Mouse (Mus musculus) MEL (cell line): ENCODE measurements at regions not wholly inside any gene's neighbourhood (a gene's known extent, or its start where the extent isn't known, plus 50 kb on each side); places are given as distances from the start of the nearest gene placed in this dataset.

Experiments used
- CHD2 ChIP-seq: IDR thresholded peaks from 2 replicates; pipeline ENCODE4 v1.6.1; 2011; ENCODE audit warnings: low read length, improper control_type of control experiment
- CTCF ChIP-seq, 3 experiments: IDR thresholded peaks in 2 of 3; conservative IDR thresholded peaks in 1 of 3; 2 replicates each; pipeline ENCODE4 v1.5.1; 2011 to 2012; ENCODE audit warnings: low read length in 3 of 3, low read depth in 2 of 3, mild to moderate bottlenecking in 2 of 3, improper control_type of control experiment in 1 of 3, inconsistent platforms in 1 of 3, mixed read lengths in 1 of 3, moderate library complexity in 1 of 3; ENCODE audit not compliant: control insufficient read depth in 1 of 3, insufficient read depth in 1 of 3, poor library complexity in 1 of 3, severe bottlenecking in 1 of 3
- EP300 ChIP-seq, 2 experiments: IDR thresholded peaks; 2 replicates each; pipeline ENCODE4 v1.6.1; 2011; ENCODE audit warnings: improper control_type of control experiment in 2 of 2, low read length in 2 of 2, low read depth in 1 of 2, mild to moderate bottlenecking in 1 of 2
- MAFK ChIP-seq: IDR thresholded peaks from 2 replicates; pipeline ENCODE4 v1.6.1; 2011; ENCODE audit warnings: low read depth, mild to moderate bottlenecking, low read length, improper control_type of control experiment, borderline replicate concordance
- MAZ ChIP-seq: IDR thresholded peaks from 2 replicates; pipeline ENCODE4 v1.6.1; 2012; ENCODE audit warnings: low read depth, mild to moderate bottlenecking, inconsistent platforms, low read length, improper control_type of control experiment
- POLR2A ChIP-seq, 2 experiments: IDR thresholded peaks; 2 replicates each; pipeline ENCODE4 v1.6.1; 2011 to 2012; ENCODE audit warnings: low read length in 2 of 2, mild to moderate bottlenecking in 2 of 2, control low read depth in 1 of 2, improper control_type of control experiment in 1 of 2, low read depth in 1 of 2, moderate library complexity in 1 of 2; ENCODE audit not compliant: control insufficient read depth in 1 of 2, insufficient read depth in 1 of 2, poor library complexity in 1 of 2
- POLR2AphosphoS2 ChIP-seq: IDR thresholded peaks from 2 replicates; pipeline ENCODE4 v1.6.1; 2011; ENCODE audit warnings: low read length, improper control_type of control experiment
- SMC3 ChIP-seq: IDR thresholded peaks from 2 replicates; pipeline ENCODE4 v1.6.1; 2011; ENCODE audit warnings: low read depth, low read length, improper control_type of control experiment
- TAL1 ChIP-seq: IDR thresholded peaks from 2 replicates; pipeline ENCODE4 v1.6.1; 2012; ENCODE audit warnings: mild to moderate bottlenecking, inconsistent platforms, low read length, moderate library complexity, mixed read lengths
- USF1 ChIP-seq: IDR thresholded peaks from 2 replicates; pipeline ENCODE4 v1.6.1; 2014; ENCODE audit warnings: low read depth, mild to moderate bottlenecking, inconsistent platforms, low read length, improper control_type of control experiment, moderate library complexity

DNA sequence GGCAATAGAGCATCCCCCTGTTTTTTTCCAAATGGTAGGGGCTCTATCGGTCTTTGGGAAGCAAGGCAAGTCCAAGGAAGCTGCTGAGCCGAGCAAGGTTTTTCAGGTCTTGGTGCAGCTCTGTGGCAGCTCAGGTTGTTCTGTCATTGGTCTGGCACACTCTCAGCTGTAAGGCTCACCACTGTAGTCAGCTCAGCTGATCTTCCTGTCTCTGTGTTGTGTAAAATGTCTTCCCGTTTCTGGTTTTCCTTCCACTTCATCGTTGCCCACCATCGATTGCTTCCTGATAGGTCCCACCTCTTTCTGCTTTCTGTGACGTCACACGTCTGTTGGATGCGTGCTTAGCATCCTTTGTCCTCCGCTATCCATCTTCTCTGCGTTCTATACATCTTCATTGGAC is 96.2 kb downstream of the D16Ertd472e start:
- TF ChIP-seq CTCF (IDR thresholded peaks at IDR 0.05 in 2 of 3, conservative IDR thresholded peaks at IDR 0.05 in 1 of 3; ENCODE audit: control insufficient read depth in 1 of 3, insufficient read depth in 1 of 3, low read depth in 2 of 3, low read length in 3 of 3, poor library complexity in 1 of 3, severe bottlenecking in 1 of 3) (no peak), POLR2A (IDR thresholded peaks at IDR 0.05; ENCODE audit: control insufficient read depth in 1 of 2, insufficient read depth in 1 of 2, low read depth in 1 of 2, low read length in 2 of 2, poor library complexity in 1 of 2) (no peak), MAFK (no peak), TAL1 (no peak), SMC3 (no peak), POLR2AphosphoS2 (no peak), EP300 (IDR thresholded peaks at IDR 0.05; ENCODE audit: low read depth in 1 of 2, low read length in 2 of 2) (no peak), MAZ (no peak), USF1 (no peak), CHD2 (no peak)
